Mouse (Mus musculus) testis, adult 2 months (tissue): ENCODE measurements around the gene Usp50.

Source experiments
- CTCF ChIP-seq: fragments of 200-500 bp; IDR thresholded peaks from 2 replicates; pipeline ENCODE4 v1.5.1; 2012; ENCODE audit warnings: low read depth, mild to moderate bottlenecking, inconsistent platforms, low read length, moderate library complexity; ENCODE audit not compliant: control insufficient read depth, insufficient read depth, insufficient replicate concordance
- POLR2A ChIP-seq: fragments of 200-500 bp; IDR thresholded peaks from 2 replicates; pipeline ENCODE4 v1.6.1; 2012; ENCODE audit warnings: low read depth, mild to moderate bottlenecking, inconsistent platforms, low read length, moderate library complexity; ENCODE audit not compliant: control insufficient read depth

GRCm38 (mm10) chr2:126674441-126675168, 108.7 kb downstream of the Usp50 start:
- TF ChIP-seq POLR2A = peak; percentile 37; the same call in 1 of the 2 replicates
- no peak for TF ChIP-seq CTCF
